Comparison of ENCODE assay signal across 8 mouse cellular contexts in the genomic region with DNA sequence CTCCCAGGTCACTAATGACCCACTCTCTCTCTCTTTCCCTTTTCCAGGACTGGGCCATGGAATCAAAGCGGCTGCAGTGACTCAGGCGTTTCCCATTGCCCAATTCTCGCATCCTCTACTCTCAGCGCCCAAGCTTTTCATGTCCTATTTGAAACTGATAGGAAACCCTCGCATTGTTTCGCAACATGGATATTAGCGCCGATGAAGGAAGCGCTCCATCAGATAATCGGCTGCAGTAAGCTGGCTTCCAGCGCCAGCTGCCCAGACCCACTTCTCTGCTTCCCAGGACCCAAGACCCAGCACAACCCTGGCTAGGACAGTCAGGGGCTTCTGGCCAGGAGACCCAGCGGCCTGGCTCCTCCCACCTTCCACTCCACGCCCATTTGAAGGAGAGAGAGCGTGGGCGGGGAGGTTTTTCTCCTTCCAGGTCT. TPM values are rescaled to one million over a fixed set of nuclear protein-coding genes. Genes with fewer than 3 reads are reported as not detected.
DNase-seq lines count a peak whose midpoint lies in the region; ATAC-seq and TF ChIP-seq lines count a peak whose summit lies in the region.

No protein-coding gene starts in this region.

- peaks cover 50% of the 10 kb centered on the region for H3K4me1 ChIP-seq in forebrain, embryonic 10.5 days
- peaks cover 4% of the 10 kb centered on the region; the same call in 1 of the 2 replicates for H3K4me1 ChIP-seq in hindbrain, postnatal 0 days (ENCODE audit: insufficient read depth, low read length)
- H3K4me1 ChIP-seq in lung, embryonic 14.5 days (ENCODE audit: insufficient read depth), result no peaks in the 10 kb centered on the region
- peaks cover 4% of the 10 kb centered on the region; the same call in 1 of the 2 replicates for H3K4me1 ChIP-seq in small intestine, adult 2 months (ENCODE audit: control insufficient read depth, insufficient read depth, insufficient read length, low read length)

- no peaks in the 10 kb centered on the region for H3K36me3 ChIP-seq in forebrain, embryonic 10.5 days (replicated peaks)
- H3K36me3 ChIP-seq in hindbrain, postnatal 0 days (ENCODE audit: insufficient read depth, low read length), result no peaks in the 10 kb centered on the region
- H3K36me3 ChIP-seq in lung, embryonic 14.5 days (ENCODE audit: insufficient read depth), result no peaks in the 10 kb centered on the region
- H3K36me3 ChIP-seq in small intestine, adult 2 months (ENCODE audit: control insufficient read depth, insufficient read depth, low read length), result no peaks in the 10 kb centered on the region

- intact Hi-C loops in heart, postnatal 10 days (cut with DNase I), result no loop called here

- no peak for TF ChIP-seq POLR2A in small intestine, adult 2 months (IDR thresholded peaks at IDR 0.05; ENCODE audit: low read depth, low read length)

- ATAC-seq in hindbrain, postnatal 0 days, result 0 out of 2 replicates have a peak, but pooled peaks have one; percentile 48
- ATAC-seq in lung, embryonic 14.5 days (ENCODE audit: insufficient read depth), result peak; percentile 50; the same call in 1 of the 2 replicates

- peak; percentile 98 for DNase-seq in heart, adult 11 months
- DNase-seq in heart, postnatal 10 days, result no peak
- no peak for DNase-seq in forebrain, embryonic 10.5 days (ENCODE audit: extremely low spot score, low spot score)
- DNase-seq in hindbrain, postnatal 0 days (ENCODE audit: low spot score), result peak; percentile 31
- peak; percentile 64 for DNase-seq in lung, embryonic 14.5 days
- no peak for DNase-seq in cerebellum, adult 8-10 months
- DNase-seq in ovary, adult 18-20 months (ENCODE audit: low spot score), result no peak

- TF ChIP-seq CTCF in hindbrain, postnatal 0 days (IDR thresholded peaks at IDR 0.05; ENCODE audit: low read depth), result no peak
- TF ChIP-seq CTCF in lung, embryonic 14.5 days (IDR thresholded peaks at IDR 0.05; ENCODE audit: low read depth), result no peak
- no peak for TF ChIP-seq CTCF in small intestine, adult 2 months (IDR thresholded peaks at IDR 0.05; ENCODE audit: extremely low read depth, insufficient read length, insufficient replicate concordance, low read depth, low read length)

- H3K4me2 ChIP-seq in hindbrain, postnatal 0 days (ENCODE audit: low read depth, low read length), result peak overlapping the region; percentile 46
- H3K4me2 ChIP-seq in lung, embryonic 14.5 days, result peak overlapping the region; percentile 58

- WGBS in forebrain, embryonic 10.5 days, result 33% methylated on average over 15 of the region's 15 CpGs
- 26% methylated on average over 15 of the region's 15 CpGs for WGBS in hindbrain, postnatal 0 days
- 14% methylated on average over 15 of the region's 15 CpGs for WGBS in lung, embryonic 14.5 days
- WGBS in small intestine, adult 2 months, result 7% methylated on average over 15 of the region's 15 CpGs

- H3K4me3 ChIP-seq in forebrain, embryonic 10.5 days, result peak overlapping the region; percentile 32
- 0 out of 2 replicates have a peak overlapping the region, but pooled peaks have one; percentile 11 for H3K4me3 ChIP-seq in hindbrain, postnatal 0 days (ENCODE audit: low read length)
- H3K4me3 ChIP-seq in lung, embryonic 14.5 days (ENCODE audit: low read depth, low read length), result peak overlapping the region; percentile 22
- H3K4me3 ChIP-seq in small intestine, adult 2 months (ENCODE audit: low read depth, low read length), result peak overlapping the region; percentile 41

- peak overlapping the region; percentile 25; the same call in 1 of the 2 replicates for H3K27ac ChIP-seq in forebrain, embryonic 10.5 days
- peak overlapping the region; percentile 4; the same call in 1 of the 2 replicates for H3K27ac ChIP-seq in hindbrain, postnatal 0 days
- no peak overlapping the region for H3K27ac ChIP-seq in lung, embryonic 14.5 days (ENCODE audit: low read depth)
- no peak overlapping the region for H3K27ac ChIP-seq in small intestine, adult 2 months (ENCODE audit: insufficient read depth, low read depth, low read length)

- H3K27me3 ChIP-seq in forebrain, embryonic 10.5 days (ENCODE audit: poor library complexity, severe bottlenecking), result peaks cover 65% of the 10 kb centered on the region
- H3K27me3 ChIP-seq in hindbrain, postnatal 0 days (ENCODE audit: insufficient read depth, low read length), result no peaks in the 10 kb centered on the region
- H3K27me3 ChIP-seq in lung, embryonic 14.5 days (ENCODE audit: insufficient read depth, low read length), result no peaks in the 10 kb centered on the region
- H3K27me3 ChIP-seq in small intestine, adult 2 months (ENCODE audit: control insufficient read depth, insufficient read depth, low read length), result no peaks in the 10 kb centered on the region

- no peak overlapping the region for H3K9ac ChIP-seq in hindbrain, postnatal 0 days (replicated peaks; ENCODE audit: low read length)
- H3K9ac ChIP-seq in lung, embryonic 14.5 days, result peak overlapping the region; percentile 10

- no peaks in the 10 kb centered on the region for H3K9me3 ChIP-seq in forebrain, embryonic 10.5 days
- no peaks in the 10 kb centered on the region for H3K9me3 ChIP-seq in hindbrain, postnatal 0 days (ENCODE audit: low read length)
- no peaks in the 10 kb centered on the region for H3K9me3 ChIP-seq in lung, embryonic 14.5 days (ENCODE audit: low read depth, low read length)

RNA-seq across cellular contexts. Expression of gene Rpn1, which starts 51.9 kb away (rescaled TPM):
- 100 to 1,000 TPM; 111 to 128 TPM for total RNA-seq in heart, postnatal 10 days (2021)
- polyA plus RNA-seq in forebrain, embryonic 10.5 days (2016; fragmentation: Nextera tagmentation; extraction: Ambion mirVana), result 301 and 303 TPM in 2 replicates
- 225 and 245 TPM in 2 replicates for total RNA-seq in hindbrain, postnatal 0 days (2014; rRNA removed)
- 236 and 242 TPM in 2 replicates for polyA plus RNA-seq in hindbrain, postnatal 0 days (2015; fragmentation: Nextera tagmentation; extraction: Ambion mirVana)
- polyA plus RNA-seq in lung, embryonic 14.5 days (2014; fragmentation: Nextera tagmentation; extraction: Ambion mirVana), result 437 and 440 TPM in 2 replicates
- polyA plus RNA-seq in small intestine, adult 2 months (2012; rRNA removed), result 90.9 and 104 TPM in 2 replicates

RNA-seq across cellular contexts. Expression of gene Gata2, which starts 57.5 kb away (rescaled TPM):
- total RNA-seq in heart, postnatal 10 days (2021), result 10 to 100 TPM; 20.7 to 23.3 TPM
- polyA plus RNA-seq in forebrain, embryonic 10.5 days (2016; fragmentation: Nextera tagmentation; extraction: Ambion mirVana), result 18.2 and 19.6 TPM in 2 replicates
- 6.1 and 7.5 TPM in 2 replicates for total RNA-seq in hindbrain, postnatal 0 days (2014; rRNA removed)
- 17.9 and 19.7 TPM in 2 replicates for polyA plus RNA-seq in hindbrain, postnatal 0 days (2015; fragmentation: Nextera tagmentation; extraction: Ambion mirVana)
- polyA plus RNA-seq in lung, embryonic 14.5 days (2014; fragmentation: Nextera tagmentation; extraction: Ambion mirVana), result 13.8 and 14.6 TPM in 2 replicates
- 5.0 and 5.6 TPM in 2 replicates for polyA plus RNA-seq in small intestine, adult 2 months (2012; rRNA removed)

Comparison
In these comparisons a context has a peak if more than half of its experiments do, and no peak if none do; other contexts are left out.
1. DNase-seq: peak in heart, adult 11 months (single experiment), hindbrain, postnatal 0 days (single experiment) and lung, embryonic 14.5 days (single experiment); none in heart, postnatal 10 days (0 of 2), forebrain, embryonic 10.5 days (single experiment), cerebellum, adult 8-10 months (single experiment) and ovary, adult 18-20 months (single experiment).
2. H3K27ac ChIP-seq: peak in forebrain, embryonic 10.5 days (single experiment) and hindbrain, postnatal 0 days (single experiment); none in lung, embryonic 14.5 days (single experiment) and small intestine, adult 2 months (single experiment).
3. Peak in every context shown above with its lines, with median percentiles within 50 percentile points of each other: H3K4me3 ChIP-seq.